Mouse (Mus musculus) T-helper 2 cell (primary cell): ENCODE measurements at regions not wholly inside any gene's neighbourhood (a gene's known extent, or its start where the extent isn't known, plus 50 kb on each side); places are given as distances from the start of the nearest gene placed in this dataset.
"Not testable (repeated sequence)": the region's sequence is repeated elsewhere in the genome, so short reads cannot be mapped to it uniquely, and the experiment has no call there.

Source experiments
- in situ Hi-C: fragments of 300-600 bp; cut with MboI, MseI; formaldehyde crosslinking; loops from one replicate; pipeline ENCODE4 v1.15.1; 2025; ENCODE audit warnings: high pct_unique_total_duplicates

GRCm38 (mm10) chr9:92661938-92662337, 119.9 kb downstream of the Plod2 start:
- in situ Hi-C loops = loop anchor here (25.0 kb wide), 1 partner anchor 1825 kb away; no protein-coding TSS in a partner anchor

DNA sequence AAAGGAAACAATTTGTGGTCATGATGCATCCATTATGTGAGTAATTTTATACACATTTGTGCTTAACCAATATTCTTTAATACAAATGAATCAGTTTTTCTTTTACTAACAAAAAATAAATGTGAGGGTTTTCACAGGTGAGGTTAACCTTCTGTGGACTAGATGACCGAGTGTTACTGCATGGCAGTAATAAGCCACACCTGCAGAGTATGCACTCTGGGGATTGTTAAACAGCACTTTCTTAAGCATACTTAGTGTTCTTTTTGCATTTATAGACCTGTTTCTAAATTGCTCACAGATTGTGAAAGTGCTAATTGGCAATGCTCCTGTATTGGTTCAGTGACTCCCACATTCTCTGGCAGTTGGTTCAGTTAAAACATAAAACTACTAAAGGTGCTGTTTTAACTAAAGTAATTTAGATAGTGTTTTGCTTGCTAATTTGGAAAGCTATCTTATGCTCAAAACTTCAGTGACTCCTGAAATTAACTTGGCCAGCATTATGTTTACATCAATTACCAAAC, 125.4 kb downstream of the Plod2 start:
- in situ Hi-C loops = loop anchor here (25.0 kb wide), 1 partner anchor 1830 kb away; no protein-coding TSS in a partner anchor

GRCm38 (mm10) chr9:92671966-92672365, 129.9 kb downstream of the Plod2 start:
- in situ Hi-C loops = loop anchor here (25.0 kb wide), 1 partner anchor 1835 kb away; no protein-coding TSS in a partner anchor

- in situ Hi-C loops = no loop called here
Measured at GRCm38 (mm10) chr9:92694361-92695016, 152.5 kb downstream of the Plod2 start.

GRCm38 (mm10) chr9:92697971-92698370, 155.9 kb downstream of the Plod2 start:
- in situ Hi-C loops = no loop called here

DNA sequence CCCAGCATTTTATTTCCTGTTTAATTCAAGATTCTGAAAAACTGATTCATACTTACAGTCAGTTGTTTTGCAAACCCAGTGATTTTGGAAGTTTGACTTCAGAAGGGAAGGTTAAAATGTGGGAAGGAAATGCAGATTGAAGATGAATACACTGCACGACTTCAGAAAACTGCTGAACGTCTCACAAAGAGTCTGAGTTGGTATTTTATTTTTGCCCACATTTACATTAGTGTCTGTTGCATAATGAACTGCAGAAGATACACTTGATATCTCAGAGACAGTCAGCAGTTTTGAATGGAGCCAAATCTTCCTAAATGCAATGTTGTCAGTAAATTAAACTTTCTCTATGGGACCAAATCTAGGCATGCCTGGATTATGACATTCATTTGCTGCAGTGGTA, 162.7 kb downstream of the Plod2 start:
- in situ Hi-C loops = no loop called here

DNA sequence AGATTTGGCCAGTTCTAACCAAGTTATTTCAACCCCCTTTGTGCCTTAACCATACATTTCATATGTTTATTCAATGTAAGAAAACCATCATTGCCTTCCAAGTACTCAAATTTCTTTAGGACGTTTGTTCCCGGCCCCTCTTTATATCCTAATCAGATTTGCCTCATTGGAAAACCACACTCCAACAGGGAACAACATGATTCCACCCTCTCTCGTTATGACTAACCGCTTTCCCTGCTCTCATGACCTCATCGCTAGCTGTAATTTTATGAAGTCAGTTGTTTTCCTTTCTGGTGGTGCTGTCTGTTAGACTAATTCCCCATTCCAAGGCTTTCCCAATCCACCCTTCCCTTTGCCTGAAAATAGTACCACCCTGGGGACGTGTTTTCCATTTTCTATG, 165.0 kb downstream of the Plod2 start:
- in situ Hi-C loops = no loop called here

GRCm38 (mm10) chr9:92717176-92717575, 175.2 kb downstream of the Plod2 start:
- in situ Hi-C loops = no loop called here

- in situ Hi-C loops = no loop called here
Measured at GRCm38 (mm10) chr9:92718337-92718736, 176.3 kb downstream of the Plod2 start.

DNA sequence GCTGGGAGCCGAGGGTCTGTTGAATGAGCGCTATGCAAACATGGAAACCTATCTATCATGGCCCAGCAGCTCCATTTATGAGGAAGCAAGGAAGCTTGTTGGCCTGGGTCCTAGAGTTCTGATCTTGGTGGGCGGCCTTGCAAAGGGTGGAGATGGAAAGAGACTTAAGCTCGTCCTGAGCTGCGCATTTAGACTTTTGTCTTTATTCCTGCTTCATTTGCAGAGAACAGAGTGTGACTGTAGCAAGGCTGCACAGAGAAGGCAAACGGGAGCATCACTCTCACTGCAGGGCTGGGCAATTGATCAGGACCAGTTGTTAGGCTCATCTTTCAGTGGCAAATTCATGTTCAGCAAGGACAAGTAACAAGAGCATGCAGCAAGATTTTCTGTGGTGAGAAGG, 177.2 kb downstream of the Plod2 start:
- in situ Hi-C loops = no loop called here

DNA sequence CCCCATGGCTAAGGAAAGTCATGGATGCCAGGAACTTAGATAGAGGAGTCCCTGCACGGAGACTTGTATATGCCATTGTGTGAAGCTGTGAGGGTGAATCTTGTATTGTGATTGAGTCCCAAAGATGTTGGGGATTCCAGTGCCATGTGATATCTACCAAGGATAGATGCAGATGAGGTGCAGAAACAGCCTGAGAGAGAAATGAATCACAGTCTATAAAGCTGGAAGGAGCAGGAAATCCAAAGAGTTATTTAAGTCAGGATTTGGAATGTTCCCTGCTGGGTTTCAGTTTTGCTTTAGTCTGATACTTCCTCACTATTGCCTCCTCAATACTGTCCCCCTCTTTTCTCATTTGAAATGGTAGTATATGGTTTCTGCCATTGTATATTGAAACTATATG, 186.8 kb downstream of the Plod2 start:
- in situ Hi-C loops = no loop called here

GRCm38 (mm10) chr9:92731396-92731795, 189.4 kb downstream of the Plod2 start:
- in situ Hi-C loops = no loop called here

- in situ Hi-C loops = no loop called here
Measured at GRCm38 (mm10) chr9:92767532-92767931, 225.5 kb downstream of the Plod2 start.

GRCm38 (mm10) chr9:92768432-92768831, 226.4 kb downstream of the Plod2 start:
- in situ Hi-C loops = no loop called here

DNA sequence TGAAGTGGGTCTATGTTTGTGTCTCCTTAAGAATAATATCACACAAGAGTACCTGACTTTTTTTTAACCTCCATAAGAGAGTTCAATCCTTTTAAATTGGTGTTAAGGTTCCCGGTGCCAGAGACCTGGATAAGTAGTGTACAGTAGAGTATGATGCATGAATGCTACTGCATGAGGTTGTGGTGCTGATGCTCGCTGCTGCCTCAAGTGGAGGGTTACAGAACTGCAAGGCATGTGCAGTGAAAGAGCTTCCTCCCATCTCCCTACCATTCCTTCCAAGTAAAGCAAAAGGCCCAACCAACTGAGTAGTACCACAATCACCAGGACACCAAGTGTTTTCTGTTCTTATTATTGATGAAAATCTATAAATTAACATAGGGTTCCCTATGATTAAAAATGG, 227.5 kb downstream of the Plod2 start:
- in situ Hi-C loops = no loop called here

- in situ Hi-C loops = no loop called here
Measured at GRCm38 (mm10) chr9:92771002-92771401, 229.0 kb downstream of the Plod2 start.

- in situ Hi-C loops = no loop called here
Measured at GRCm38 (mm10) chr9:92771716-92772115, 229.7 kb downstream of the Plod2 start.

DNA sequence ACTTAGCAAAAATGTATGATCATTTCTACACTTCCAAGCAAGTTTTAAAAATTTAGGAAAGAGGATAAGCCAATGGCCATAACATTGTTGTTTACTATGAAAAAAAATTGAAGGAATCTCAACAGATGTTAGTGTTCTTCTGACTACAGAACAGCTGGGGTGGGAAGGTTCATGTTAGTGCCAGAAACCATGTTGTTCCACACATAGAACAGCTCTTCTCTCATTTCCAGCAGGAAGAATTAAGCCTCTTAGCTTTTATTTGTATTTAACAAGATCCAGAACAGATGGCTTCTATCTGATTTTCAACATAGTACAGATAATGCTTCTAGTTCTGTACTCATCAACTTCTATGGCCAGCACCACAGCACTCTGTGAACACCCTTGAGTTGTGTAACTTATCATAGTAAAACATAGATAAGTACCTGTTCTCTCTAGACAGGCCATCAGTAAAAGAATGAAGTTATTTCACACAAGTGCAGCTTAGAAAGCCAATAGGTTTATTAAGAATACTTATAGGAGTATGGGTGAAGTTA, 241.0 kb downstream of the Plod2 start:
- in situ Hi-C loops = no loop called here

GRCm38 (mm10) chr9:92799695-92800094, 257.7 kb downstream of the Plod2 start:
- in situ Hi-C loops = no loop called here

- in situ Hi-C loops = no loop called here
Measured at GRCm38 (mm10) chr9:92809469-92809868, 267.4 kb downstream of the Plod2 start.

DNA sequence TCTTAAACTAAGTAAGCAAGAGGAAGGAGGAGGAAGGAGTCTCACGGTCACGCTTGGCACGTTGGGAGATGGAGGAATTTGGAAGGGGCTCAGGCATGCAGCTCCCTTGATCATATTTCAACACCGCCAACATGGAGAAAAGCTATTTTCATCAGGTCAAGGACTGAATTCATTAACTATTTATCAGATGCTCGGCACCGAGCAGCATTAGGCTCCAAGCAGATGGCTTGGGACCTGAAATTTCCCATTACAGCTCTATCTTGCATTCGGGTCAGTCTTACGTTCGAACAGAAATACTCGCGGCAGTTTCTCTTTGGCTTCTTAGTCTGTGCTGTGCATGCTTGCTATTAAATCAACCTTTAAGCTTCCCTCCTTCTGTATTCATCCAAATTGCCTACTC, 278.7 kb downstream of the Plod2 start:
- in situ Hi-C loops = no loop called here

DNA sequence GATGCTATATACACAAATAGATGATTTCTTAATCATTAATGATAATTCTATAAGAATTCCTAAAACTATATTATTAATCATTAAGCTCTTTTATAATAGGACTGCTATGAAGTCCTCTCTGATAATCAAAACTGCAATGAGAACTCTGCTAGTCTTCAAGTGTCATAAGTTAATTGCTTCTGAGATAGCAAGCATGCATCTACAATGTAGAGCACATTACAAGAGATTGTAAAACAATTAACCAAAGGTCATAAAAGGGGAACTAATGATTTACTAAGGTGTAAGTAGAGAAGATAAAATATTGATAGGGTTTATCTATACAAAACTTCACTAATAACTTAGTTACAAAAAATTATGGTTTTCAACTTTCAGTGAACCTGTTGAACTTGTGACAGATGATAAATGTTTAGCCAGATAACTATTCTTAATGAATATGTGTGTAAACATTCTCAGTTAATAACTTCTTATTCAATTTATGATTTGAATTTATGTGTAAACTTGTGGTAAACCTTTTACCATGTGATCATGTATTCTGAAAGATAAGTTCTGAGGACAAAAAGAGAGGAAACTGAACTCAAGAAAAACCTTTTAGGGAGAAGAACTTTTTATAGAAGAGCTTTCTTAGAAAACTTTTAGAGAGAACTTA, 284.8 kb downstream of the Plod2 start:
- in situ Hi-C loops = no loop called here

GRCm38 (mm10) chr9:92836156-92836555, 294.1 kb downstream of the Plod2 start:
- in situ Hi-C loops = not testable (repeated sequence)
